In genomic region chr2:154143735-154144134, GRCm38 (mm10) we compare ENCODE assay signal across 28 mouse cellular contexts. TPM values are rescaled to one million over a fixed set of nuclear protein-coding genes. Genes with fewer than 3 reads are reported as not detected.
DNase-seq lines count a peak whose midpoint lies in the region; ATAC-seq lines count a peak whose summit lies in the region.
"Had no signal": no experiment of that assay in that cellular context is flagged by ENCODE, and none has a peak within 500 bp of the region (broad histone marks: within the 10 kb centered on the region; RNA-seq: fewer than 3 reads in every experiment).

No protein-coding gene starts in this region.

- H3K27ac ChIP-seq in hindbrain, embryonic 14.5 days, result no peak overlapping the region
- no peak overlapping the region for H3K27ac ChIP-seq in hindbrain, embryonic 12.5 days
- H3K27ac ChIP-seq: forebrain, embryonic 12.5 days; gastrocnemius, adult 2 months; heart, adult 2 months; left cerebral cortex, adult 2 months; midbrain, embryonic 10.5 days; neural tube, embryonic 15.5 days had no signal

- intact Hi-C loops in left cerebral cortex, postnatal 14 days (cut with DNase I), result no loop called here
- intact Hi-C loops in left cerebral cortex, postnatal 36 days (cut with DNase I), result no loop called here

- no peak overlapping the region for H3K9ac ChIP-seq in hindbrain, embryonic 14.5 days
- no peak overlapping the region for H3K9ac ChIP-seq in hindbrain, embryonic 12.5 days
- H3K9ac ChIP-seq: forebrain, embryonic 12.5 days; lung, embryonic 14.5 days; neural tube, embryonic 15.5 days had no signal

- H3K27me3 ChIP-seq in hindbrain, embryonic 14.5 days (ENCODE audit: control insufficient read depth, insufficient read depth, low read length), result no peaks in the 10 kb centered on the region
- no peaks in the 10 kb centered on the region for H3K27me3 ChIP-seq in hindbrain, embryonic 12.5 days
- H3K27me3 ChIP-seq: forebrain, embryonic 12.5 days; neural tube, embryonic 15.5 days had no signal

- no peak overlapping the region for H3K4me3 ChIP-seq in hindbrain, embryonic 14.5 days (replicated peaks; ENCODE audit: low read length)
- no peak overlapping the region for H3K4me3 ChIP-seq in hindbrain, embryonic 12.5 days
- H3K4me3 ChIP-seq: forebrain, embryonic 12.5 days; gastrocnemius, adult 2 months; heart, adult 2 months; left cerebral cortex, adult 2 months; midbrain, embryonic 10.5 days; myocyte; neural tube, embryonic 15.5 days had no signal

- peak; percentile 77 to 84 for DNase-seq in cerebellum, postnatal 10 days
- DNase-seq in cerebellum, adult 11 months, result no peak
- DNase-seq in hindbrain, embryonic 14.5 days (ENCODE audit: low spot score), result peak; percentile 47
- DNase-seq in left cerebral cortex, postnatal 14 days (ENCODE audit: low spot score in 2 of 2), result peak; percentile 10 to 44
- no peak for DNase-seq in left cerebral cortex, postnatal 36 days (ENCODE audit: low spot score in 2 of 2)
- peak; percentile 8 for DNase-seq in right cerebral cortex, postnatal 14 days
- no peak for DNase-seq in right cerebral cortex, postnatal 36 days (ENCODE audit: low spot score in 2 of 2)
- DNase-seq: adrenal gland, postnatal 36 days; cerebellum, adult 9-11 months; embryo, embryonic 11 days; gastrocnemius, adult 2 months; heart, adult 2 months; kidney, adult 8-10 months; kidney, postnatal 25 days; lung, embryonic 14.5 days; lung, postnatal 4 days; thymus, postnatal 14 days had no signal

- no peak overlapping the region for H3K4me2 ChIP-seq in hindbrain, embryonic 14.5 days (replicated peaks)
- no peak overlapping the region for H3K4me2 ChIP-seq in hindbrain, embryonic 12.5 days (replicated peaks)
- H3K4me2 ChIP-seq: forebrain, embryonic 12.5 days; lung, embryonic 14.5 days; neural tube, embryonic 15.5 days had no signal

- no peaks in the 10 kb centered on the region for H3K4me1 ChIP-seq in hindbrain, embryonic 14.5 days (replicated peaks; ENCODE audit: control insufficient read depth, insufficient read depth, low read length)
- no peaks in the 10 kb centered on the region for H3K4me1 ChIP-seq in hindbrain, embryonic 12.5 days
- H3K4me1 ChIP-seq: forebrain, embryonic 12.5 days; midbrain, embryonic 10.5 days had no signal

- H3K9me3 ChIP-seq in hindbrain, embryonic 14.5 days (ENCODE audit: control insufficient read depth, low read length), result no peaks in the 10 kb centered on the region
- no peaks in the 10 kb centered on the region for H3K9me3 ChIP-seq in hindbrain, embryonic 12.5 days (replicated peaks)
- H3K9me3 ChIP-seq: forebrain, embryonic 12.5 days; G1E; midbrain, embryonic 10.5 days; neural tube, embryonic 15.5 days had no signal

- 64% methylated on average over 3 of the region's 3 CpGs for WGBS in hindbrain, embryonic 14.5 days
- 69% methylated on average over 3 of the region's 3 CpGs for WGBS in hindbrain, embryonic 12.5 days

- ATAC-seq in hindbrain, embryonic 14.5 days (ENCODE audit: low FRiP score), result no peak
- ATAC-seq in hindbrain, embryonic 12.5 days (ENCODE audit: low FRiP score), result no peak
- ATAC-seq: CD4-positive, CD25-positive, alpha-beta regulatory T cell, adult 4 months; inflammation-experienced regulatory T-cells, adult 6 months had no signal

- no peaks in the 10 kb centered on the region for H3K36me3 ChIP-seq in hindbrain, embryonic 14.5 days (replicated peaks; ENCODE audit: control insufficient read depth, insufficient read depth)
- no peaks in the 10 kb centered on the region for H3K36me3 ChIP-seq in hindbrain, embryonic 12.5 days
- H3K36me3 ChIP-seq: forebrain, embryonic 12.5 days; G1E; midbrain, embryonic 10.5 days; neural tube, embryonic 15.5 days had no signal

RNA-seq across cellular contexts. Expression of gene Bpifa1, which starts 1.1 kb away (rescaled TPM):
- not detected in 2 replicates for polyA plus RNA-seq in hindbrain, embryonic 14.5 days (2014; fragmentation: Nextera tagmentation; extraction: Ambion mirVana)
- polyA plus RNA-seq in hindbrain, embryonic 12.5 days (2016; fragmentation: Nextera tagmentation; extraction: Ambion mirVana), result not detected in 2 replicates
- total RNA-seq in left cerebral cortex, postnatal 14 days (2021), result not detected
- not detected for total RNA-seq in left cerebral cortex, postnatal 36 days (2021)
- total RNA-seq: adrenal gland, postnatal 36 days; G1E; gastrocnemius, adult 2 months; heart, adult 2 months; left cerebral cortex, adult 2 months; liver, adult 2 months had no signal
- polyA plus RNA-seq: CD4-positive, CD25-positive, alpha-beta regulatory T cell, adult 4 months; forebrain, embryonic 12.5 days; G1E; heart, postnatal 0 days; inflammation-experienced regulatory T-cells, adult 6 months; liver, adult 2 months; lung, embryonic 14.5 days; midbrain, embryonic 10.5 days; myocyte; neural tube, embryonic 15.5 days had no signal

RNA-seq across cellular contexts. Expression of gene Bpifa3, which starts 13.6 kb away (rescaled TPM):
- not detected in 2 replicates for polyA plus RNA-seq in hindbrain, embryonic 14.5 days (2014; fragmentation: Nextera tagmentation; extraction: Ambion mirVana)
- not detected in 2 replicates for polyA plus RNA-seq in hindbrain, embryonic 12.5 days (2016; fragmentation: Nextera tagmentation; extraction: Ambion mirVana)
- not detected for total RNA-seq in left cerebral cortex, postnatal 14 days (2021)
- not detected for total RNA-seq in left cerebral cortex, postnatal 36 days (2021)
- total RNA-seq: adrenal gland, postnatal 36 days; G1E; gastrocnemius, adult 2 months; heart, adult 2 months; left cerebral cortex, adult 2 months; liver, adult 2 months had no signal
- polyA plus RNA-seq: CD4-positive, CD25-positive, alpha-beta regulatory T cell, adult 4 months; forebrain, embryonic 12.5 days; G1E; heart, adult 2 months; heart, postnatal 0 days; inflammation-experienced regulatory T-cells, adult 6 months; liver, adult 2 months; lung, embryonic 14.5 days; midbrain, embryonic 10.5 days; myocyte; neural tube, embryonic 15.5 days had no signal

RNA-seq across cellular contexts. Expression of gene Bpifa5, which starts 18.7 kb away (rescaled TPM):
- not detected in 2 replicates for polyA plus RNA-seq in hindbrain, embryonic 14.5 days (2014; fragmentation: Nextera tagmentation; extraction: Ambion mirVana)
- polyA plus RNA-seq in hindbrain, embryonic 12.5 days (2016; fragmentation: Nextera tagmentation; extraction: Ambion mirVana), result not detected in 2 replicates
- not detected for total RNA-seq in left cerebral cortex, postnatal 14 days (2021)
- not detected for total RNA-seq in left cerebral cortex, postnatal 36 days (2021)
- total RNA-seq: adrenal gland, postnatal 36 days; G1E; gastrocnemius, adult 2 months; heart, adult 2 months; left cerebral cortex, adult 2 months; liver, adult 2 months had no signal
- polyA plus RNA-seq: CD4-positive, CD25-positive, alpha-beta regulatory T cell, adult 4 months; forebrain, embryonic 12.5 days; G1E; heart, adult 2 months; heart, postnatal 0 days; inflammation-experienced regulatory T-cells, adult 6 months; liver, adult 2 months; lung, embryonic 14.5 days; midbrain, embryonic 10.5 days; myocyte; neural tube, embryonic 15.5 days had no signal

RNA-seq across cellular contexts. Expression of gene Bpifb1, which starts 46.9 kb away (rescaled TPM):
- polyA plus RNA-seq in hindbrain, embryonic 14.5 days (2014; fragmentation: Nextera tagmentation; extraction: Ambion mirVana), result 0.20 and 0.27 TPM in 2 replicates
- not detected in 2 replicates for polyA plus RNA-seq in hindbrain, embryonic 12.5 days (2016; fragmentation: Nextera tagmentation; extraction: Ambion mirVana)
- under 1 TPM; 0.27 to 0.37 TPM for total RNA-seq in left cerebral cortex, postnatal 14 days (2021)
- under 1 TPM in 1 of 2 experiments, not detected in 1; 0.25 TPM for total RNA-seq in left cerebral cortex, postnatal 36 days (2021)
- total RNA-seq: adrenal gland, postnatal 36 days; gastrocnemius, adult 2 months; liver, adult 2 months had no signal
- polyA plus RNA-seq: CD4-positive, CD25-positive, alpha-beta regulatory T cell, adult 4 months; forebrain, embryonic 12.5 days; G1E; inflammation-experienced regulatory T-cells, adult 6 months; liver, adult 2 months; midbrain, embryonic 10.5 days; myocyte; neural tube, embryonic 15.5 days had no signal

Comparison
In these comparisons a context has a peak if more than half of its experiments do, and no peak if none do; other contexts are left out.
1. DNase-seq: peak in cerebellum, postnatal 10 days (2 of 2), hindbrain, embryonic 14.5 days (single experiment), left cerebral cortex, postnatal 14 days (2 of 2) and right cerebral cortex, postnatal 14 days (single experiment); none in cerebellum, adult 11 months (single experiment), left cerebral cortex, postnatal 36 days (0 of 2) and right cerebral cortex, postnatal 36 days (0 of 2).